Mouse (Mus musculus) hindbrain, embryonic 15.5 days (tissue): ENCODE data around the gene Thoc3. TPM values are rescaled to one million over a fixed set of nuclear protein-coding genes. Genes with fewer than 3 reads are reported as not detected.

Experiments used
- ATAC-seq: fragments of 200-750 bp; cut with Nextera tagmentation; 2 replicates; pipeline ENCODE4 v1.8.0; 2017; ENCODE audit warnings: low read depth, moderate number of reproducible peaks, moderate TSS enrichment; ENCODE audit not compliant: low FRiP score
- H3K27ac ChIP-seq: fragments of 300-500 bp; sonication (generic); replicated peaks from 2 replicates; pipeline ENCODE4 v1.5.1; 2015; ENCODE audit warnings: mild to moderate bottlenecking, inconsistent platforms
- H3K27me3 ChIP-seq: fragments of 300-500 bp; sonication (generic); 2 replicates; pipeline ENCODE4 v1.6.1; 2015; ENCODE audit warnings: control low read depth, inconsistent platforms
- H3K36me3 ChIP-seq: fragments of 300-500 bp; sonication (generic); 2 replicates; pipeline ENCODE4 v1.6.1; 2015; ENCODE audit warnings: control low read depth, inconsistent platforms
- H3K4me1 ChIP-seq: fragments of 300-500 bp; sonication (generic); replicated peaks from 2 replicates; pipeline ENCODE4 v1.6.1; 2015; ENCODE audit warnings: control low read depth, inconsistent platforms
- H3K4me2 ChIP-seq: fragments of 300-500 bp; sonication (generic); 2 replicates; pipeline ENCODE4 v1.6.1; 2015; ENCODE audit warnings: moderate library complexity, mild to moderate bottlenecking, inconsistent platforms
- H3K4me3 ChIP-seq: fragments of 300-500 bp; sonication (generic); 2 replicates; pipeline ENCODE4 v1.5.1; 2015; ENCODE audit warnings: mild to moderate bottlenecking, inconsistent platforms
- H3K9ac ChIP-seq: fragments of 300-500 bp; sonication (generic); 2 replicates; pipeline ENCODE4 v1.6.1; 2015; ENCODE audit warnings: inconsistent platforms
- H3K9me3 ChIP-seq: fragments of 300-500 bp; sonication (generic); 2 replicates; pipeline ENCODE4 v1.6.1; 2016; ENCODE audit warnings: control low read depth, inconsistent platforms
- WGBS: fragments of 180-500 bp; shearing (Covaris S2); methylation state at CpG from one replicate; pipeline ENCODE4 v1.1.7; 2015; 5-methylcytosine and 5-hydroxymethylcytosine counted together
- polyA plus RNA-seq: library from polyadenylated mRNA; unstranded; fragments of >200 nt; fragmentation: Nextera tagmentation; extraction: Ambion mirVana; gene quantifications from 2 replicates; pipeline ENCODE4 v1.2.1, GENCODE M21; 2015

Gene Thoc3
- polyA plus RNA-seq, 1 experiment from 2014 or later, result 97.1 TPM

- no peaks in the 10 kb centered on the region for H3K36me3 ChIP-seq
- no peak overlapping the region for H3K9ac ChIP-seq
- no peaks in the 10 kb centered on the region for H3K9me3 ChIP-seq
- 71% methylated on average over 3 of the region's 3 CpGs for WGBS
- no peaks in the 10 kb centered on the region for H3K4me1 ChIP-seq
- no peak for ATAC-seq
- H3K4me3 ChIP-seq, result no peak overlapping the region
- H3K27me3 ChIP-seq, result no peaks in the 10 kb centered on the region
- no peak overlapping the region for H3K4me2 ChIP-seq
- H3K27ac ChIP-seq, result no peak overlapping the region
Measured at GRCm38 (mm10) chr13:54479286-54479685, 10.6 kb upstream of the Thoc3 start.

- no peaks in the 10 kb centered on the region for H3K27me3 ChIP-seq
- H3K27ac ChIP-seq, result no peak overlapping the region
- WGBS, result 84% methylated on average over 5 of the region's 5 CpGs
- no peak overlapping the region for H3K9ac ChIP-seq
- H3K9me3 ChIP-seq, result no peaks in the 10 kb centered on the region
- H3K4me1 ChIP-seq, result no peaks in the 10 kb centered on the region
- no peak overlapping the region for H3K4me2 ChIP-seq
- no peaks in the 10 kb centered on the region for H3K36me3 ChIP-seq
- ATAC-seq, result no peak
- no peak overlapping the region for H3K4me3 ChIP-seq
Measured at GRCm38 (mm10) chr13:54475702-54476101, 7.1 kb upstream of the Thoc3 start.

DNA sequence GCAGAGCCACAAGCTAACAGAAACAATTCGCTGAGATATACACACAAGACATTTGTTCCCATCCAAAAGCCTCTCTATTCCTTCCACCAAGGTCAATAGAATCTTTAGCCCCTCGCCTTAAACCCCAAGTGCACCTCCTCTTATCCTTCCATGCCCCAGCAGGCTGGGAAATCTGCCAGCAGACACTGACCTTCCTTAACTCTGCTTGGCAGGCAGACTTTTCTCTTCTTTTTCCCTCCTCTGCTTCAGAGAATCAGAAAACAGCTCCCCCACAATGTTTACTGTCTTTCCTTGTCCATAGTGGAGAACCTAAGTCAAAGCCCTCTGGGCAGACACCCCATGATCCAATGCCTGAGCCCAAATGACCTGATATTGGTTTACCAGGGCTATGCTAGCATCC lies 6.3 kb upstream of the Thoc3 start:
- Histone ChIP-seq H3K36me3 (no peaks in the 10 kb centered on the region), H3K27ac (no peak overlapping the region), H3K9ac (no peak overlapping the region), H3K9me3 (no peaks in the 10 kb centered on the region), H3K4me1 (no peaks in the 10 kb centered on the region), H3K27me3 (no peaks in the 10 kb centered on the region), H3K4me3 (no peak overlapping the region), H3K4me2 (no peak overlapping the region)
- ATAC-seq, result no peak
- WGBS, result 76% methylated on average over 2 of the region's 2 CpGs

DNA sequence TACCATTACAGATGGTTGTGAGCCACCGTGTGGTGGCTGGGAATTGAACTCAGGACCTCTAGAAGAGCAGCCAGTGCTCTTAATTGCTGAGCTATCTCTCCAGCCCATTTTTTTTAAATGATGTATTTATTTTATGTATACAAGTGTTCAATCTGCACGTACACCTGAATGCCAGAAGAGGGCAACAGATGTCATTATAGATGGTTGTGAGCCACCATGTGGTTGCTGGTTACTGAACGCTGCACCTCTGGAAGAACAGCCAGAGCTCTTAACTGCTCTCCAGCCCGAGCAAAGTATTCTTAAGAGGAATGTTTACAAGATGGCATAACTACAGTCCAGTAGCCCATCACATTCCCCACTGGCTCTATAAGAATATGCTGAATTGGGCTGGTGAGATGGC lies 3.3 kb upstream of the Thoc3 start:
- H3K27me3 ChIP-seq, result no peaks in the 10 kb centered on the region
- no peak for ATAC-seq
- no peak overlapping the region for H3K9ac ChIP-seq
- H3K9me3 ChIP-seq, result no peaks in the 10 kb centered on the region
- H3K4me3 ChIP-seq, result no peak overlapping the region
- WGBS, result 89% methylated on average over 4 of the region's 4 CpGs
- no peak overlapping the region for H3K27ac ChIP-seq
- H3K4me1 ChIP-seq, result peaks cover 15% of the 10 kb centered on the region
- peaks cover 5% of the 10 kb centered on the region; the same call in 1 of the 2 replicates for H3K36me3 ChIP-seq
- H3K4me2 ChIP-seq, result no peak overlapping the region

DNA sequence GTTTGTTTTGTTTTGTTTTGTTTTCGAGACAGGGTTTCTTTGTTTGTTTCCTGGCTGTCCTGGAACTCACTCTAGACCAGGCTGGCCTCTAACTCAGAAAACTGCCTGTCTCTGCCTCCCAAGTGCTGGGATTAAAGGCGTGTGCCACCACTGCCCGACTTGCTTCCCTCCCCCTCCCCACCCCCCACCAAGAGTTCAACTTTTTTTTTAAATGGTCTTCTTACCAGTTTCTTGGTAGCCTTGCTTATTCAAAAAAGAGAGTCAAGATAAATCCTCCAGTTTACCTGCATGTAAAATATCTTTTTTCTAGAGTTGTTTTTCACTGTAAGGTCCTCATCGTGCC lies 334 bp upstream of the Thoc3 start:
- Histone ChIP-seq H3K27ac (no peak overlapping the region), H3K4me1 (peaks cover 15% of the 10 kb centered on the region), H3K27me3 (no peaks in the 10 kb centered on the region), H3K9ac (peak overlapping the region; percentile 64; the same call in 1 of the 2 replicates), H3K4me2 (peak overlapping the region; percentile 90), H3K36me3 (peaks cover 35% of the 10 kb centered on the region), H3K9me3 (peaks cover 4% of the 10 kb centered on the region; the same call in 1 of the 2 replicates), H3K4me3 (peak overlapping the region; percentile 86)
- peak; percentile 80 for ATAC-seq
- 19% methylated on average over 4 of the region's 4 CpGs for WGBS

- no peak overlapping the region for H3K9ac ChIP-seq
- H3K27ac ChIP-seq, result no peak overlapping the region
- H3K4me1 ChIP-seq, result no peaks in the 10 kb centered on the region
- H3K36me3 ChIP-seq, result peaks cover 78% of the 10 kb centered on the region
- no peaks in the 10 kb centered on the region for H3K27me3 ChIP-seq
- ATAC-seq, result no peak
- H3K9me3 ChIP-seq, result peaks cover 5% of the 10 kb centered on the region; the same call in 1 of the 2 replicates
- 87% methylated on average over 4 of the region's 4 CpGs for WGBS
- no peak overlapping the region for H3K4me3 ChIP-seq
- H3K4me2 ChIP-seq, result no peak overlapping the region
Measured at GRCm38 (mm10) chr13:54459282-54459681, 9.4 kb downstream of the Thoc3 start.

- Histone ChIP-seq H3K4me2 (no peak overlapping the region), H3K27ac (no peak overlapping the region), H3K27me3 (no peaks in the 10 kb centered on the region), H3K9ac (no peak overlapping the region), H3K4me1 (no peaks in the 10 kb centered on the region), H3K9me3 (no peaks in the 10 kb centered on the region), H3K4me3 (no peak overlapping the region), H3K36me3 (peaks cover 58% of the 10 kb centered on the region)
- 82% methylated on average over 2 of the region's 2 CpGs for WGBS
- no peak for ATAC-seq
Measured at GRCm38 (mm10) chr13:54457062-54457461, 11.6 kb downstream of the Thoc3 start.

DNA sequence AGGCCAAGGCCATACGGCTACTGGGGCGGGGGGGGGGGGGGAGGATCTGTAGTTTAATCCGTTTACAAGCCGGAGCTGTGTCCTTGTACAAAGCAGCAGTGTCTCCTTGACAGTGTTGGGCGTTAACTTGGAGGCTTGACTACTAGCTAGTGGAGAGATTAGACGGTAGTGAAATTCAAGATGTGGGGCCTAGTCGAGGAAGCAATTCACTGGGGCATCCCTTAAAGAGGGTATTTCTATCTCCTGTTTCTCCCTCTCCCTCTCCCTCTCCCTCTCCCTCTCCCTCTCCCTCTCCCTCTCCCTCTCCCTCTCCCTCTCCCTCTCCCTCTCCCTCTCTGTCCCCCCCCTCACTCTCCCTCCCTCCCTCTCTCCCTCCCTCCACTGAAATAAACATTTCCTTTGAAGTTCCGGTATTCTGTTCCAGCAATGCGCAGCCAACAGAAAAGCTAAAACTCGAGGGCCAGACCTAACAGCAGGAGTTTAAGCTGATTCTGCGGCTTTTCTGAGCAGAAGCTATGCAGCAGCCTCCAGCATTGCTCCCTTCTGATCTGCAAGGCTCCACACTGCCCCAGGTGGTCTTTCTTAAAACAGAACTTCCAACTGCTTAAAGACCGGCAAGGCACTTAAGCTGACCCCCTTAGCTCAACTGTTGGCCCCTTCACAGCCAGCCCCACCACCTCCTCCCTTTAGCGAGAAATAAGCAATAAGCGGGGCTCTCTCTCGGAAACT lies 21.0 kb downstream of the Thoc3 start:
- no peak overlapping the region for H3K9ac ChIP-seq
- peaks cover 10% of the 10 kb centered on the region for H3K4me1 ChIP-seq
- H3K27me3 ChIP-seq, result 0 out of 2 replicates have a peak, but pooled peaks cover 3% of the 10 kb centered on the region
- peak overlapping the region; percentile 5; the same call in 1 of the 2 replicates for H3K4me3 ChIP-seq
- no peaks in the 10 kb centered on the region for H3K9me3 ChIP-seq
- peak overlapping the region; percentile 42 for H3K4me2 ChIP-seq
- no peaks in the 10 kb centered on the region for H3K36me3 ChIP-seq
- peak; percentile 77; the same call in 1 of the 2 replicates for ATAC-seq
- 3% methylated on average over 15 of the region's 15 CpGs for WGBS
- H3K27ac ChIP-seq, result 0 out of 2 replicates have a peak overlapping the region, but pooled peaks have one; percentile 2

DNA sequence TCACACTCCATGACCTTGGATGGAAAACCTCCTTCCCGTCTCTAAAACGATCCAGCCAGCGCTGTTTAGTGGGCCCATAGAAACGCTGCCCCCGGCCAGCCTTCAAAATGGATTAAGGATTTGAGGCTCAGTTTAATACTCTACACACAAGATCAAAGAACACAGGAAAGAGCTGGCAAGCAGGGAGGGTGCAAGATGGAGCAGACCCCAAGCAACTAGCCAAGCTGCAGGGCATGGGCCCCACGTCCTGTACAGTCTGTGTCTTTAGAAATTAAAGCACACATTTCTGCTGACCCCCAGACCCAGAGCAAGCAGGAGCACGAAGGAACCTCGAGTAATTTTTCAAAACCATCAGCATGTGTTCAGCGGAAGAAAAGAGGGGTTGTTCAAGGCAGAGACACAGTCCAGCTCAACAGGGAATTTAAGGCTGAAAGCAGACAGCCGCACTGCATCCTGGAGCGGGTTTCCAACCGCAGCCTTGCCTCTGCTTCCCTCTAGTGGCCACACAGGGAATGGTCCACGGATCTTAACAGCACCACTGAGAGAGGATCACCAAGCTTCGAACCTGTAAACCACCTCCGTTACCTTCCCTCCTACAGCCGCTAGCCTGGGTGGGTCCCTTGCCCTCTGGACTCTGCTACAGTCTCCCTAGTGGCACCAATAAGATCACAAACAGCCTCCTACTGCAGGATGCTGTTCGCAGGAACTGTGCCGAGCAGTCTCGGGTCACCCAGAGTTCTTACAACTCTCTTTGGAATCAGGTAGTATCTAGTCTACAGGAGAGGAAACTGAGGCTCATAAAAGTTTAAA lies 21.8 kb downstream of the Thoc3 start:
- peak overlapping the region; percentile 1; the same call in 1 of the 2 replicates for H3K9ac ChIP-seq
- 0 out of 2 replicates have a peak, but pooled peaks cover 3% of the 10 kb centered on the region for H3K27me3 ChIP-seq
- peaks cover 10% of the 10 kb centered on the region for H3K4me1 ChIP-seq
- H3K36me3 ChIP-seq, result no peaks in the 10 kb centered on the region
- H3K27ac ChIP-seq, result no peak overlapping the region
- 28% methylated on average over 19 of the region's 19 CpGs for WGBS
- no peak overlapping the region for H3K4me3 ChIP-seq
- no peaks in the 10 kb centered on the region for H3K9me3 ChIP-seq
- H3K4me2 ChIP-seq, result peak overlapping the region; percentile 32; the same call in 1 of the 2 replicates
- ATAC-seq, result peak; percentile 84

- no peak for ATAC-seq
- Histone ChIP-seq H3K27me3 (0 out of 2 replicates have a peak, but pooled peaks cover 3% of the 10 kb centered on the region), H3K4me2 (no peak overlapping the region), H3K9ac (no peak overlapping the region), H3K36me3 (no peaks in the 10 kb centered on the region), H3K4me3 (no peak overlapping the region), H3K4me1 (peaks cover 10% of the 10 kb centered on the region), H3K9me3 (no peaks in the 10 kb centered on the region), H3K27ac (no peak overlapping the region)
- WGBS, result 82% methylated on average over 3 of the region's 3 CpGs
Measured at GRCm38 (mm10) chr13:54443693-54444092, 25.0 kb downstream of the Thoc3 start.

GRCm38 (mm10) chr13:54439912-54440311 lies 28.7 kb downstream of the Thoc3 start:
- Histone ChIP-seq H3K27ac (no peak overlapping the region), H3K4me3 (no peak overlapping the region), H3K4me1 (no peaks in the 10 kb centered on the region), H3K9ac (no peak overlapping the region), H3K4me2 (no peak overlapping the region), H3K36me3 (no peaks in the 10 kb centered on the region), H3K27me3 (no peaks in the 10 kb centered on the region), H3K9me3 (no peaks in the 10 kb centered on the region)
- ATAC-seq, result no peak
- 72% methylated on average over 7 of the region's 7 CpGs for WGBS

- Histone ChIP-seq H3K4me1 (no peaks in the 10 kb centered on the region), H3K9me3 (no peaks in the 10 kb centered on the region), H3K4me3 (no peak overlapping the region), H3K36me3 (no peaks in the 10 kb centered on the region), H3K9ac (no peak overlapping the region), H3K4me2 (no peak overlapping the region), H3K27ac (no peak overlapping the region), H3K27me3 (no peaks in the 10 kb centered on the region)
- WGBS, result 80% methylated on average over 3 of the region's 3 CpGs
- ATAC-seq, result no peak
Measured at GRCm38 (mm10) chr13:54438814-54439213, 29.8 kb downstream of the Thoc3 start.
